Mouse (Mus musculus): Measurements from ENCODE around the gene Gm38393. TPM values are rescaled to one million over a fixed set of nuclear protein-coding genes. Genes with fewer than 3 reads are reported as not detected.

The Gm38393 gene
- polyA plus RNA-seq, 1 experiment from 2014 or later = 0.33 TPM

Other genes with a start within 250 kb of the Gm38393 start
- gene Snurf, start within 50 bp of the Gm38393 start, polyA plus RNA-seq (2015; fragmentation: Nextera tagmentation; extraction: Ambion mirVana) = 33.5 and 35.5 TPM in 2 replicates
- 39.3 and 44.4 TPM in 2 replicates for gene Snrpn, start 135.2 kb upstream of the Gm38393 start, polyA plus RNA-seq (2015; fragmentation: Nextera tagmentation; extraction: Ambion mirVana)

Data from intestine, embryonic 16.5 days (tissue).